Mouse (Mus musculus): ENCODE results near the gene Col26a1. TPM values are rescaled to one million over a fixed set of nuclear protein-coding genes. Genes with fewer than 3 reads are reported as not detected.

Col26a1 gene
- polyA plus RNA-seq, 1 experiment, result 0.04 TPM

- TF ChIP-seq CTCF (IDR thresholded peaks at IDR 0.05; ENCODE audit: extremely low read depth, insufficient read length, insufficient replicate concordance, low read depth, low read length), result no peak
- no peak for TF ChIP-seq POLR2A (IDR thresholded peaks at IDR 0.05; ENCODE audit: low read depth, low read length)
- Histone ChIP-seq H3K4me1 (ENCODE audit: control insufficient read depth, insufficient read depth, insufficient read length, low read length) (no peaks in the 10 kb centered on the region), H3K27me3 (ENCODE audit: control insufficient read depth, insufficient read depth, low read length) (no peaks in the 10 kb centered on the region), H3K36me3 (ENCODE audit: control insufficient read depth, insufficient read depth, low read length) (no peaks in the 10 kb centered on the region), H3K27ac (ENCODE audit: insufficient read depth, low read depth, low read length) (no peak overlapping the region), H3K4me3 (ENCODE audit: low read depth, low read length) (no peak overlapping the region)
- 69% methylated on average over 3 of the region's 3 CpGs for WGBS
Observed at GRCm38 (mm10) chr5:136833053-136833452, 50.0 kb downstream of the Col26a1 start.

GRCm38 (mm10) chr5:136830156-136830555 is 52.9 kb downstream of the Col26a1 start:
- Histone ChIP-seq H3K4me1 (ENCODE audit: control insufficient read depth, insufficient read depth, insufficient read length, low read length) (no peaks in the 10 kb centered on the region), H3K27ac (ENCODE audit: insufficient read depth, low read depth, low read length) (no peak overlapping the region), H3K27me3 (ENCODE audit: control insufficient read depth, insufficient read depth, low read length) (no peaks in the 10 kb centered on the region), H3K4me3 (ENCODE audit: low read depth, low read length) (no peak overlapping the region), H3K36me3 (ENCODE audit: control insufficient read depth, insufficient read depth, low read length) (no peaks in the 10 kb centered on the region)
- WGBS, result 87% methylated on average over 3 of the region's 3 CpGs
- no peak for TF ChIP-seq POLR2A (IDR thresholded peaks at IDR 0.05; ENCODE audit: low read depth, low read length)
- no peak for TF ChIP-seq CTCF (IDR thresholded peaks at IDR 0.05; ENCODE audit: extremely low read depth, insufficient read length, insufficient replicate concordance, low read depth, low read length)

DNA sequence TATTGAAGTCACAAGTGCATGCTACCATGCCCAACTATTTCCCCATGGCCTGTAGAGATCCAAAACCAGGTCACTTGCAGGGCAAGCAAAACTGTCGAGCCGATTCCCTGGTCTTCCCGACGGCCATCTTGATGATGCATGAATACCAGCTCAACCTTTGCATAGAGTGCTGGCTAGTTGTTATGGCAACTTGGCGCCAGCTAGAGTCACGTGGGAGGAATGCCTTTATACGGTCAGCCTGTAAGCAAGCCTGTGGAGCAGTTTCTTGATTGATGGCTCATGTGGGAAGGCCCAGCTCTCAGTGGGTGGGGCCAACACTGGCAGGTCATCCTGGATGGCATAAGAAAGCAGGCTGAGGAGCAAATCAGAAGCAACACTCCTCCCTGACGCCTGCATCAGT is 61.0 kb downstream of the Col26a1 start:
- 82% methylated on average over 8 of the region's 8 CpGs for WGBS
- TF ChIP-seq POLR2A (IDR thresholded peaks at IDR 0.05; ENCODE audit: low read depth, low read length) (no peak), CTCF (IDR thresholded peaks at IDR 0.05; ENCODE audit: extremely low read depth, insufficient read length, insufficient replicate concordance, low read depth, low read length) (no peak)
- Histone ChIP-seq H3K27ac (ENCODE audit: insufficient read depth, low read depth, low read length) (no peak overlapping the region), H3K27me3 (ENCODE audit: control insufficient read depth, insufficient read depth, low read length) (no peaks in the 10 kb centered on the region), H3K4me3 (ENCODE audit: low read depth, low read length) (no peak overlapping the region), H3K4me1 (ENCODE audit: control insufficient read depth, insufficient read depth, insufficient read length, low read length) (no peaks in the 10 kb centered on the region), H3K36me3 (ENCODE audit: control insufficient read depth, insufficient read depth, low read length) (no peaks in the 10 kb centered on the region)

GRCm38 (mm10) chr5:136820911-136821310 is 62.1 kb downstream of the Col26a1 start:
- Histone ChIP-seq H3K27me3 (ENCODE audit: control insufficient read depth, insufficient read depth, low read length) (no peaks in the 10 kb centered on the region), H3K27ac (ENCODE audit: insufficient read depth, low read depth, low read length) (no peak overlapping the region), H3K36me3 (ENCODE audit: control insufficient read depth, insufficient read depth, low read length) (no peaks in the 10 kb centered on the region), H3K4me3 (ENCODE audit: low read depth, low read length) (no peak overlapping the region), H3K4me1 (ENCODE audit: control insufficient read depth, insufficient read depth, insufficient read length, low read length) (no peaks in the 10 kb centered on the region)
- TF ChIP-seq CTCF (IDR thresholded peaks at IDR 0.05; ENCODE audit: extremely low read depth, insufficient read length, insufficient replicate concordance, low read depth, low read length) (no peak), POLR2A (IDR thresholded peaks at IDR 0.05; ENCODE audit: low read depth, low read length) (no peak)
- WGBS, result 85% methylated on average over 2 of the region's 2 CpGs

DNA sequence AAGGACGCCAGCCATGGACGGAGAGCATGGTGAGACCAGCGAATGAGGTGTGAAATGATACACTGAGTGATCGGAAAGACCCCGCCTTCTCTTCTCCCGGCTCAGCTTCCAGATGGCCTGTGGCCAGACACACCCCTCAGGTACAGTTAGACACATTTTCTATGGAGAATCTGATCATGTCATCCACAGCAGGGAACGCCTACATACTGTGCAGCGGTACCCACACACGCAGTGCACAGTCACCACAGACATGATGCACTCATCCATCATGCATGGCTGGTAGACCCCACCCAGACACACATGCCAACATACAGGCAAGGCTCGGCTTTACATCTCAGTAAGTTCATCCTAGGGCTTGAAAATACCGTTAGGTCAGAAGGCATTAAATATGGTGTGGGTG is 63.3 kb downstream of the Col26a1 start:
- WGBS, result 54% methylated on average over 11 of the region's 11 CpGs
- no peak overlapping the region for H3K4me3 ChIP-seq (ENCODE audit: low read depth, low read length)
- H3K27me3 ChIP-seq (ENCODE audit: control insufficient read depth, insufficient read depth, low read length), result no peaks in the 10 kb centered on the region
- H3K36me3 ChIP-seq (ENCODE audit: control insufficient read depth, insufficient read depth, low read length), result no peaks in the 10 kb centered on the region
- no peak overlapping the region for H3K27ac ChIP-seq (ENCODE audit: insufficient read depth, low read depth, low read length)
- TF ChIP-seq CTCF (IDR thresholded peaks at IDR 0.05; ENCODE audit: extremely low read depth, insufficient read length, insufficient replicate concordance, low read depth, low read length), result no peak
- TF ChIP-seq POLR2A (IDR thresholded peaks at IDR 0.05; ENCODE audit: low read depth, low read length), result no peak
- H3K4me1 ChIP-seq (ENCODE audit: control insufficient read depth, insufficient read depth, insufficient read length, low read length), result no peaks in the 10 kb centered on the region

DNA sequence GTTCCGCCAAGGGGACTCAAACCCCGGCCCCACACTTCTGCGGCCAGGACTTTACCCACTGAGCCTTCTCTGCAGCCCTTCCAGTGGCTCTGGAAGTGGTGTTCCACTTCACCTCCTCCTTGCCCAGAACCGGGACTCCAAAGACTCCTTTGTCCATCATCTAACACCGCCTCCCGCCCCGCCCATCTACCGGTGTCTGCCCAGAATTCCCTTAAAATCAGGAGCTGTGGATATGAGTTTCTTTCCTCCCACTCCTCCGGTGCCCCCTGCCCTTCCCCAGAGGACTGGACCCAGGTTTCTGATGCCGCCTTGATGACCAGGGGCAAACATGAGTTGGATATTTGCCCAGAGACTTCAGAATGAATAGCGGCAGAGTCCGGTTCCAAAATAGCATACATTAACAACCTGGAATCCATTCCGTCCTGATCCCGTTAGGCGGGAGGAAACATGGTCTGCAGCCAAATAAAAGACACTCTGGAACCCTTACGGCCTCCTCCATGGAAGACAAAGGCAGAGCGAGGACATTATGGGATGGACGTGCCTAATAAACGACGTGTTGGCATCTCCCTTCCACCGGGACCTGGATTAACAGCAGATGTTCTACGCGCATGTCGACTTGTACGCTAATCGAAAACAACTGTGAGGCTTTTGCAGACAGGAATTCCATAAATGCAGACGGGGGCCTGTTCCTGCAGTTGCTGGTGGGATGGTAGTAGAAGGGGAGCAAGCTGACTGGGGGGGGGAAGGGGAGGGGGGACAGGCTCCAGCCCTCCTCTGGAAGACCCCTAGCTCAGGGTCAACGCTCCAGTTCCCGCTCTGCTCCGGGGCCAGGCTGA is 72.3 kb downstream of the Col26a1 start:
- no peak overlapping the region for H3K4me3 ChIP-seq (ENCODE audit: low read depth, low read length)
- no peak overlapping the region for H3K27ac ChIP-seq (ENCODE audit: insufficient read depth, low read depth, low read length)
- H3K36me3 ChIP-seq (ENCODE audit: control insufficient read depth, insufficient read depth, low read length), result no peaks in the 10 kb centered on the region
- no peak for TF ChIP-seq POLR2A (IDR thresholded peaks at IDR 0.05; ENCODE audit: low read depth, low read length)
- no peak for TF ChIP-seq CTCF (IDR thresholded peaks at IDR 0.05; ENCODE audit: extremely low read depth, insufficient read length, insufficient replicate concordance, low read depth, low read length)
- WGBS, result 73% methylated on average over 30 of the region's 30 CpGs
- no peaks in the 10 kb centered on the region for H3K4me1 ChIP-seq (ENCODE audit: control insufficient read depth, insufficient read depth, insufficient read length, low read length)
- no peaks in the 10 kb centered on the region for H3K27me3 ChIP-seq (ENCODE audit: control insufficient read depth, insufficient read depth, low read length)

DNA sequence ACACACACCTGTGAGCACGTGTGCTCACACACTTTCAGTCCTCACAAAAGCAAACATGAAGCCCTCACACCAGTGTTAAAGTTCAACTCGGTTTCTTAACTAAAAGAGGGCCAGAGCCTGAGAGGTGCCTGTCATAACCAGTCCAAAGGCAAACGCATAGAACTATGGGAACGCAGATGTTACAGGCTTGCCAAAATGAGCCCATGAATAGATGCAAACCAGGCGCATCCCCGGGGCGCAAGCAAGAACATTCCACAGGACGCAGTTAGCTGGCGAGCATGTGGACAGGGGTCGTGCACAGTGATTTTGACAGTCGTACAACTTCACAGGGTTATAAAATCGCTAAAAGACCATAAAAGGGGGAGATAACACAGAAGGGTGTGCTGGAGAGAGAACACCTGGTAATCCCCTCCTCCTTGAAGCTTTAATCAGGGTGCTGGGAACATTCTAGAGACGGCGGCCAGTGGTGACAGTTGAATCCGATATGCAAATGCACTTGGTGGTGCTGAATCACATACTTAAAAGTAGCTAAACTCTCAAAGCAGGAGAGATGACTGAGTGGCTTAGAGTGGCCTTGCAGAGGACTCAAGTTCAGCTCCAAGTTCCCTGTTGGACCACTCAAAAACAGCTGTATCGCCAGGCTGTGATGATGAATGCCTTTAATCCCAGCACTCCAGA is 76.5 kb downstream of the Col26a1 start:
- no peaks in the 10 kb centered on the region for H3K4me1 ChIP-seq (ENCODE audit: control insufficient read depth, insufficient read depth, insufficient read length, low read length)
- no peak overlapping the region for H3K4me3 ChIP-seq (ENCODE audit: low read depth, low read length)
- TF ChIP-seq POLR2A (IDR thresholded peaks at IDR 0.05; ENCODE audit: low read depth, low read length) (no peak), CTCF (IDR thresholded peaks at IDR 0.05; ENCODE audit: extremely low read depth, insufficient read length, insufficient replicate concordance, low read depth, low read length) (no peak)
- H3K36me3 ChIP-seq (ENCODE audit: control insufficient read depth, insufficient read depth, low read length), result no peaks in the 10 kb centered on the region
- no peak overlapping the region for H3K27ac ChIP-seq (ENCODE audit: insufficient read depth, low read depth, low read length)
- WGBS, result 23% methylated on average over 16 of the region's 16 CpGs
- H3K27me3 ChIP-seq (ENCODE audit: control insufficient read depth, insufficient read depth, low read length), result no peaks in the 10 kb centered on the region

All from small intestine, adult 2 months (tissue).